Comparison of ENCODE assay signal across 8 mouse cellular contexts in genomic region chr11:106491393-106491792, GRCm38 (mm10). TPM values are rescaled to one million over a fixed set of nuclear protein-coding genes. Genes with fewer than 3 reads are reported as not detected.
A peak's percentile ranks its signal among the peaks of the same experiment; 100 is the strongest.
DNase-seq lines count a peak whose midpoint lies in the region; TF ChIP-seq lines count a peak whose summit lies in the region.
"Had no signal": no experiment of that assay in that cellular context is flagged by ENCODE, and none has a peak within 500 bp of the region (broad histone marks: within the 10 kb centered on the region; RNA-seq: fewer than 3 reads in every experiment).

No protein-coding gene starts in this region.

- no peak overlapping the region for H3K4me3 ChIP-seq in bone marrow macrophage, adult 2 months (ENCODE audit: insufficient read depth, low read length)
- H3K4me3 ChIP-seq in limb, embryonic 10.5 days: no peak overlapping the region
- H3K4me3 ChIP-seq: heart, embryonic 13.5 days had no signal

- no peak overlapping the region for H3K27ac ChIP-seq in bone marrow macrophage, adult 2 months (ENCODE audit: insufficient read depth, low read depth, low read length)
- no peak overlapping the region for H3K27ac ChIP-seq in limb, embryonic 10.5 days
- H3K27ac ChIP-seq: heart, embryonic 13.5 days had no signal

- peaks cover 6% of the 10 kb centered on the region for H3K4me1 ChIP-seq in bone marrow macrophage, adult 2 months (ENCODE audit: control insufficient read depth, insufficient read depth, low read length)
- H3K4me1 ChIP-seq in limb, embryonic 10.5 days: peaks cover 16% of the 10 kb centered on the region

- intact Hi-C loops in left cerebral cortex, postnatal 14 days (cut with DNase I): loop anchor here (1.0 kb wide), 1 partner anchor 73 kb away; no protein-coding TSS in a partner anchor

- no peak for TF ChIP-seq POLR2A in bone marrow macrophage, adult 2 months (IDR thresholded peaks at IDR 0.05; ENCODE audit: borderline replicate concordance, low read depth, low read length)

- no peaks in the 10 kb centered on the region for H3K27me3 ChIP-seq in limb, embryonic 10.5 days (ENCODE audit: low read depth, poor library complexity, severe bottlenecking)
- H3K27me3 ChIP-seq: heart, embryonic 13.5 days had no signal

- under 1% methylated on average over 3 of the region's 3 CpGs for WGBS in limb, embryonic 10.5 days

- H3K9me3 ChIP-seq in limb, embryonic 10.5 days (replicated peaks): no peaks in the 10 kb centered on the region
- H3K9me3 ChIP-seq: heart, embryonic 13.5 days had no signal

- TF ChIP-seq CTCF in bone marrow macrophage, adult 2 months (IDR thresholded peaks at IDR 0.05; ENCODE audit: low read depth, low read length): peak; percentile 55

- peak; percentile 57 to 62 for DNase-seq in left cerebral cortex, postnatal 14 days (ENCODE audit: low spot score in 2 of 2)
- no peak for DNase-seq in left cerebral cortex, adult 11 months (ENCODE audit: low spot score)
- peak; percentile 84 for DNase-seq in ES-CJ7 (ENCODE audit: low read depth, low spot score)
- peak; percentile 81 for DNase-seq in forelimb bud, embryonic 11.5 days (ENCODE audit: low read depth, low spot score)
- peak; percentile 60 for DNase-seq in limb, embryonic 10.5 days (ENCODE audit: low spot score)
- DNase-seq in retina, postnatal 7 days (ENCODE audit: low read depth, low spot score): peak; percentile 66

- H3K36me3 ChIP-seq in limb, embryonic 10.5 days: no peaks in the 10 kb centered on the region
- H3K36me3 ChIP-seq: heart, embryonic 13.5 days had no signal

RNA-seq across cellular contexts. Expression of gene Ern1, which starts 3.7 kb away (rescaled TPM):
- 1 to 10 TPM; 6.7 to 8.7 TPM for total RNA-seq in left cerebral cortex, postnatal 14 days (2021)
- polyA plus RNA-seq in bone marrow macrophage, adult 2 months (2012; ENCODE audit: insufficient read depth, insufficient read length, missing spikeins): 27.5 and 27.8 TPM in 2 replicates
- polyA plus RNA-seq in limb, embryonic 10.5 days (2016; fragmentation: Nextera tagmentation; extraction: Ambion mirVana): 7.4 and 8.2 TPM in 2 replicates
